Mouse (Mus musculus): ENCODE results near the gene Tex13c1.

Gene Tex13c1

GRCm38 (mm10) chrX:43590860-43591259 is at the start of gene Tex13c1:
Tex13c1 (plus strand) TSS chrX:43591160.
- no peak for DNase-seq (ENCODE audit: low read depth in 1 of 2, low spot score in 2 of 2)

Data from monocyte, adult 2 months (primary cell).